Mouse (Mus musculus) liver, embryonic 13.5 days (tissue): ENCODE data around the gene Olfr535. TPM values are rescaled to one million over a fixed set of nuclear protein-coding genes. Genes with fewer than 3 reads are reported as not detected.

ENCODE experiments used
- polyA plus RNA-seq: library from polyadenylated mRNA; unstranded; fragments of >200 nt; fragmentation: Nextera tagmentation; extraction: Ambion mirVana; gene quantifications from 2 replicates; pipeline ENCODE4 v1.2.1, GENCODE M21; 2015

The Olfr535 gene
- polyA plus RNA-seq, 1 experiment from 2014 or later: not detected

Other genes starting within 250 kb of the Olfr535 start
- not detected in 2 replicates for gene 5830411N06Rik, start 236.9 kb upstream of the Olfr535 start, polyA plus RNA-seq
- gene Olfr525, start 163.4 kb upstream of the Olfr535 start, polyA plus RNA-seq: not detected in 2 replicates
- gene Olfr527, start 150.2 kb upstream of the Olfr535 start, polyA plus RNA-seq: not detected in 2 replicates
- gene Olfr60, start 122.5 kb upstream of the Olfr535 start, polyA plus RNA-seq: not detected in 2 replicates
- gene Olfr530, start 107.9 kb upstream of the Olfr535 start, polyA plus RNA-seq: not detected in 2 replicates
- gene Olfr531, start 81.3 kb upstream of the Olfr535 start, polyA plus RNA-seq: not detected in 2 replicates
- not detected in 2 replicates for gene Olfr532, start 62.6 kb upstream of the Olfr535 start, polyA plus RNA-seq
- not detected in 2 replicates for gene Olfr533, start 20.8 kb upstream of the Olfr535 start, polyA plus RNA-seq
- gene Olfr536, start 23.2 kb downstream of the Olfr535 start, polyA plus RNA-seq: not detected in 2 replicates
- gene Olfr538, start 83.7 kb downstream of the Olfr535 start, polyA plus RNA-seq: not detected in 2 replicates
- gene Olfr46, start 117.1 kb downstream of the Olfr535 start, polyA plus RNA-seq: not detected in 2 replicates
- not detected in 2 replicates for gene Olfr61, start 144.8 kb downstream of the Olfr535 start, polyA plus RNA-seq
- not detected in 2 replicates for gene Olfr53, start 162.2 kb downstream of the Olfr535 start, polyA plus RNA-seq
- not detected in 2 replicates for gene Olfr539, start 175.7 kb downstream of the Olfr535 start, polyA plus RNA-seq
- not detected in 2 replicates for gene Olfr45, start 197.7 kb downstream of the Olfr535 start, polyA plus RNA-seq
- not detected in 2 replicates for gene Olfr541, start 213.1 kb downstream of the Olfr535 start, polyA plus RNA-seq